Mouse (Mus musculus): ENCODE data around the gene Cdkn2c.

DNA sequence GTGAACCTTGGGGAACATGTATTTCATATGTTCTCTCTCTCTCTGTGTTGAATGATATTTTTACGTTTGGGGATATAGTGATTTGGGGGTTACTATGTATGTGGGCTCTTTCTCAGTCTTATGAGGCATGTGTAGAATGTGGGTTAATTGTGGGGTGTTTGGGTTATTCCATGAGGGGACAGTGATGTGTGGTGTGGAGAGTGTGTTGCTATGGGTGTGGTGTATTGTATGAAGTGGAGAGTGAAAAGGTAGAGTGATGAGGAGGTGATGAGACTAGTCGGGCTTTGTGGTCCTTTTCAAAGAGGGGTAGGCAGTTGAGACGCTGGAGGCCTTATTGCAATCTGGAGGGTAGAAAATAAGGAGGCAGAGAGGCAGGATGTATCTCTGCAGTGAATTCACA, 10.2 kb upstream of the Cdkn2c start:
- TF ChIP-seq EP300 (IDR thresholded peaks at IDR 0.05; ENCODE audit: insufficient read depth, low read depth, low read length) (no peak), CTCF (IDR thresholded peaks at IDR 0.05; ENCODE audit: low read depth, low read length) (no peak)
